Mouse (Mus musculus): ENCODE results near the gene Nhlh1.
A peak's percentile ranks its signal among the peaks of the same experiment; 100 is the strongest.

The Nhlh1 gene

GRCm38 (mm10) chr1:172057491-172057921, at the start of gene Nhlh1:
Gene Nhlh1 (minus strand): TSS chr1:172057573.
- no peak for DNase-seq

- DNase-seq, result no peak
Observed at GRCm38 (mm10) chr1:172105101-172105500, 47.7 kb upstream of the Nhlh1 start.

- DNase-seq, result no peak
Observed at GRCm38 (mm10) chr1:172103619-172104018, 46.2 kb upstream of the Nhlh1 start.

- peak; percentile 86 for DNase-seq
Observed at GRCm38 (mm10) chr1:172099325-172100033, 42.1 kb upstream of the Nhlh1 start.

GRCm38 (mm10) chr1:172095202-172095601, 37.8 kb upstream of the Nhlh1 start:
- no peak for DNase-seq

- no peak for DNase-seq
Observed at GRCm38 (mm10) chr1:172094295-172094694, 36.9 kb upstream of the Nhlh1 start.

GRCm38 (mm10) chr1:172093522-172093921, 36.1 kb upstream of the Nhlh1 start:
- DNase-seq, result peak; percentile 63

- DNase-seq, result no peak
Observed at GRCm38 (mm10) chr1:172082899-172083445, 25.6 kb upstream of the Nhlh1 start.

- peak; percentile 94 for DNase-seq
Observed at GRCm38 (mm10) chr1:172082101-172082898, 24.9 kb upstream of the Nhlh1 start, which contains the start of the genes Copa and Ncstn. Gene Copa (plus strand): TSS chr1:172082529. Gene Ncstn (minus strand): TSS chr1:172082795.

- no peak for DNase-seq
Observed at GRCm38 (mm10) chr1:172077981-172078380, 20.6 kb upstream of the Nhlh1 start.

- no peak for DNase-seq
Observed at GRCm38 (mm10) chr1:172072604-172073003, 15.2 kb upstream of the Nhlh1 start.

- DNase-seq, result no peak
Observed at GRCm38 (mm10) chr1:172071556-172071955, 14.2 kb upstream of the Nhlh1 start.

GRCm38 (mm10) chr1:172070227-172070626, 12.9 kb upstream of the Nhlh1 start:
- DNase-seq, result no peak

- DNase-seq, result no peak
Observed at GRCm38 (mm10) chr1:172064613-172065141, 7.3 kb upstream of the Nhlh1 start.

- DNase-seq, result no peak
Observed at GRCm38 (mm10) chr1:172063291-172064023, 6.1 kb upstream of the Nhlh1 start.

GRCm38 (mm10) chr1:172062101-172062500, 4.7 kb upstream of the Nhlh1 start:
- no peak for DNase-seq

GRCm38 (mm10) chr1:172061217-172061616, 3.8 kb upstream of the Nhlh1 start:
- no peak for DNase-seq

- no peak for DNase-seq
Observed at GRCm38 (mm10) chr1:172060659-172061058, 3.3 kb upstream of the Nhlh1 start.

- no peak for DNase-seq
Observed at GRCm38 (mm10) chr1:172058874-172059273, 1.5 kb upstream of the Nhlh1 start.

- DNase-seq, result no peak
Observed at GRCm38 (mm10) chr1:172058321-172058720, 948 bp upstream of the Nhlh1 start.

GRCm38 (mm10) chr1:172056251-172056650, 1.1 kb downstream of the Nhlh1 start:
- DNase-seq, result no peak

- DNase-seq, result no peak
Observed at GRCm38 (mm10) chr1:172053541-172054440, 3.6 kb downstream of the Nhlh1 start.

All from kidney, adult 18-20 months (tissue).